Mouse (Mus musculus): Measurements from ENCODE around the gene Wscd2.

Wscd2 gene

GRCm38 (mm10) chr5:113517387-113517786 is 27.3 kb downstream of the Wscd2 start:
- H3K9me3 ChIP-seq (ENCODE audit: low read length), result no peaks in the 10 kb centered on the region
- no peak for TF ChIP-seq POU5F1 (IDR thresholded peaks at IDR 0.05; ENCODE audit: borderline replicate concordance, low read length)
- no peak for TF ChIP-seq NANOG (IDR thresholded peaks at IDR 0.05; ENCODE audit: borderline replicate concordance, low read length)
- TF ChIP-seq CTCF (conservative IDR thresholded peaks at IDR 0.05; ENCODE audit: low read length), result no peak
- H3K4me1 ChIP-seq (replicated peaks; ENCODE audit: low read depth, low read length), result peaks cover 43% of the 10 kb centered on the region
- peaks cover 13% of the 10 kb centered on the region; the same call in 1 of the 2 replicates for H3K27me3 ChIP-seq (ENCODE audit: insufficient read depth, low read length)
- H3K36me3 ChIP-seq (ENCODE audit: insufficient read depth, low read length), result no peaks in the 10 kb centered on the region
- H3K4me3 ChIP-seq (replicated peaks; ENCODE audit: low read length), result no peak overlapping the region

- TF ChIP-seq NANOG (IDR thresholded peaks at IDR 0.05; ENCODE audit: borderline replicate concordance, low read length) (no peak), CTCF (conservative IDR thresholded peaks at IDR 0.05; ENCODE audit: low read length) (no peak), POU5F1 (IDR thresholded peaks at IDR 0.05; ENCODE audit: borderline replicate concordance, low read length) (no peak)
- no peak overlapping the region for H3K4me3 ChIP-seq (replicated peaks; ENCODE audit: low read length)
These were observed 30.9 kb downstream of the Wscd2 start for GRCm38 (mm10) chr5:113521037-113521436.

GRCm38 (mm10) chr5:113538826-113539225 is 48.7 kb downstream of the Wscd2 start:
- peaks cover 11% of the 10 kb centered on the region; the same call in 1 of the 2 replicates for H3K9me3 ChIP-seq (ENCODE audit: low read length)
- no peaks in the 10 kb centered on the region for H3K36me3 ChIP-seq (ENCODE audit: insufficient read depth, low read length)
- peaks cover 9% of the 10 kb centered on the region; the same call in 1 of the 2 replicates for H3K27me3 ChIP-seq (ENCODE audit: insufficient read depth, low read length)
- peaks cover 42% of the 10 kb centered on the region for H3K4me1 ChIP-seq (replicated peaks; ENCODE audit: low read depth, low read length)
- H3K4me3 ChIP-seq (replicated peaks; ENCODE audit: low read length), result no peak overlapping the region
- TF ChIP-seq NANOG (IDR thresholded peaks at IDR 0.05; ENCODE audit: borderline replicate concordance, low read length) (no peak), CTCF (conservative IDR thresholded peaks at IDR 0.05; ENCODE audit: low read length) (no peak), POU5F1 (IDR thresholded peaks at IDR 0.05; ENCODE audit: borderline replicate concordance, low read length) (no peak)

More at GRCm38 (mm10) chr5:113521037-113521436, 30.9 kb downstream of the Wscd2 start:
- H3K9me3 ChIP-seq (ENCODE audit: low read length), result no peaks in the 10 kb centered on the region
- no peaks in the 10 kb centered on the region for H3K36me3 ChIP-seq (ENCODE audit: insufficient read depth, low read length)
- peaks cover 16% of the 10 kb centered on the region for H3K4me1 ChIP-seq (replicated peaks; ENCODE audit: low read depth, low read length)
- peaks cover 9% of the 10 kb centered on the region; the same call in 1 of the 2 replicates for H3K27me3 ChIP-seq (ENCODE audit: insufficient read depth, low read length)

GRCm38 (mm10) chr5:113539438-113539837 is 49.3 kb downstream of the Wscd2 start:
- H3K4me3 ChIP-seq (replicated peaks; ENCODE audit: low read length), result no peak overlapping the region

DNA sequence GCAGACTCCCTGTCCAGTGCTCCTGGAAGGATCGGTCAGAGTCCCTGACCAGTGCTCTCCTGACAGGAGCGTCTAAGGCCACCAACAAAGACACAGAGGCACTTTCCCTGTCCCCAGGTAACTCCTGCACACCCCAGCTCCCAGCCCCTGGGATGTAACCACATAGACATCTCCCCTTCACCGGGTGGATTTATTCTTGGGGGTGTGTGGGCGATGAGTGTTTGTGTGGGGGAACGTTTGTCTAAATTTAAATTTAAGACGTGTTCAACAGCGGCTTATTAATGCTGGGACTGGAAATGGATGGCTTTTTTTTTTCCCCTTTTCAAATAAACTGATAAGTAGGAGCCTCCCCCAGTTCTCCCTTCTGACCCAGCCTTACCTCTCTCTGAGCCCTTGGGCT is 49.7 kb downstream of the Wscd2 start:
- Histone ChIP-seq H3K36me3 (ENCODE audit: insufficient read depth, low read length) (no peaks in the 10 kb centered on the region), H3K27me3 (ENCODE audit: insufficient read depth, low read length) (peaks cover 15% of the 10 kb centered on the region), H3K9me3 (ENCODE audit: low read length) (peaks cover 11% of the 10 kb centered on the region; the same call in 1 of the 2 replicates), H3K4me1 (replicated peaks; ENCODE audit: low read depth, low read length) (peaks cover 42% of the 10 kb centered on the region), H3K4me3 (replicated peaks; ENCODE audit: low read length) (no peak overlapping the region)
- TF ChIP-seq CTCF (conservative IDR thresholded peaks at IDR 0.05; ENCODE audit: low read length) (no peak), NANOG (IDR thresholded peaks at IDR 0.05; ENCODE audit: borderline replicate concordance, low read length) (no peak), POU5F1 (IDR thresholded peaks at IDR 0.05; ENCODE audit: borderline replicate concordance, low read length) (no peak)

More at GRCm38 (mm10) chr5:113539438-113539837, 49.3 kb downstream of the Wscd2 start:
- peaks cover 42% of the 10 kb centered on the region for H3K4me1 ChIP-seq (replicated peaks; ENCODE audit: low read depth, low read length)
- peaks cover 11% of the 10 kb centered on the region for H3K27me3 ChIP-seq (ENCODE audit: insufficient read depth, low read length)
- H3K9me3 ChIP-seq (ENCODE audit: low read length), result peaks cover 11% of the 10 kb centered on the region; the same call in 1 of the 2 replicates
- TF ChIP-seq NANOG (IDR thresholded peaks at IDR 0.05; ENCODE audit: borderline replicate concordance, low read length) (no peak), CTCF (conservative IDR thresholded peaks at IDR 0.05; ENCODE audit: low read length) (no peak), POU5F1 (IDR thresholded peaks at IDR 0.05; ENCODE audit: borderline replicate concordance, low read length) (no peak)
- H3K36me3 ChIP-seq (ENCODE audit: insufficient read depth, low read length), result no peaks in the 10 kb centered on the region

- H3K4me1 ChIP-seq (replicated peaks; ENCODE audit: low read depth, low read length), result peaks cover 41% of the 10 kb centered on the region
These were observed 51.1 kb downstream of the Wscd2 start for GRCm38 (mm10) chr5:113541196-113541595.

GRCm38 (mm10) chr5:113542885-113543476 is 52.8 kb downstream of the Wscd2 start:
- Histone ChIP-seq H3K4me1 (replicated peaks; ENCODE audit: low read depth, low read length) (peaks cover 24% of the 10 kb centered on the region), H3K9me3 (ENCODE audit: low read length) (peaks cover 11% of the 10 kb centered on the region; the same call in 1 of the 2 replicates), H3K36me3 (ENCODE audit: insufficient read depth, low read length) (no peaks in the 10 kb centered on the region), H3K27me3 (ENCODE audit: insufficient read depth, low read length) (peaks cover 17% of the 10 kb centered on the region), H3K4me3 (replicated peaks; ENCODE audit: low read length) (no peak overlapping the region)
- TF ChIP-seq NANOG (IDR thresholded peaks at IDR 0.05; ENCODE audit: borderline replicate concordance, low read length), result no peak
- no peak for TF ChIP-seq CTCF (conservative IDR thresholded peaks at IDR 0.05; ENCODE audit: low read length)
- TF ChIP-seq POU5F1 (IDR thresholded peaks at IDR 0.05; ENCODE audit: borderline replicate concordance, low read length), result no peak

More at GRCm38 (mm10) chr5:113541196-113541595, 51.1 kb downstream of the Wscd2 start:
- TF ChIP-seq NANOG (IDR thresholded peaks at IDR 0.05; ENCODE audit: borderline replicate concordance, low read length), result no peak
- TF ChIP-seq CTCF (conservative IDR thresholded peaks at IDR 0.05; ENCODE audit: low read length), result no peak
- no peak for TF ChIP-seq POU5F1 (IDR thresholded peaks at IDR 0.05; ENCODE audit: borderline replicate concordance, low read length)
- peaks cover 17% of the 10 kb centered on the region for H3K27me3 ChIP-seq (ENCODE audit: insufficient read depth, low read length)
- H3K9me3 ChIP-seq (ENCODE audit: low read length), result peaks cover 11% of the 10 kb centered on the region; the same call in 1 of the 2 replicates
- H3K4me3 ChIP-seq (replicated peaks; ENCODE audit: low read length), result no peak overlapping the region
- no peaks in the 10 kb centered on the region for H3K36me3 ChIP-seq (ENCODE audit: insufficient read depth, low read length)

DNA sequence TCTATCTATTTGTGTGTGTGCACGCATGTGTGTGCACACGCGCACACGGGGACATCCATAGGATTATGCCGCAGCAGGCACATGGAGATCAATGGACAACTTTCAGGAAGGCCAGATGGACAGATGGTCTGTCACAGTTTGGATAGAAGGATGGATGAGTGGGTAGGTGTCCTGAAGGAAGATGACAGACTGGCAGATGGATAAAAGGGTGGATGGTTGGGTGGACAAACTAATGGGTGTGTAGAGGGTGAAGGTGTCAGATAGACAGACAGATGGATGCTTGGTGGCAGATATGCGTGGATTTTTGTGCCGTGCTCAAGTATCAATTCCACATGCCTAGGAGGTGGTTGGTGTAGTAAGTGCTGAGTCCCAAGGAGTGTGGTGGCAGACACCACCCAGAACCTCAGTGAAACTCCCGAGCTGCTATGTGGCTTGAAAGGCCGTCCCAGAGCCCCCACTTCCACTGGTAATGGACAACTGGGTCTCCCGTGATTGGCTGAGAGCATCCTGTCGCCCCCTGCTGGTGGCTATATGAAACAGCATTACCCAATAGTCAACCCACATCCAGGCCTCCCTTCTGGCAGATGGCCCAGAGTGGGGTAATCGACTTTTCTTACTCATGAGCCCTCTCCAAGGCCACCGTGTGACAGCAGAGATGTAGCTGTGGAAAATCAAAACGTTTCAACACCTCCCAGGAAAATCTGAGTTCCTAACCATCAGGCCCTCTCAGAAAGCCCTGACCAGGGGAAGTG is 58.0 kb downstream of the Wscd2 start:
- no peak overlapping the region for H3K4me3 ChIP-seq (replicated peaks; ENCODE audit: low read length)
- peaks cover 36% of the 10 kb centered on the region for H3K4me1 ChIP-seq (replicated peaks; ENCODE audit: low read depth, low read length)
- TF ChIP-seq CTCF (conservative IDR thresholded peaks at IDR 0.05; ENCODE audit: low read length), result peak; percentile 82
- no peak for TF ChIP-seq NANOG (IDR thresholded peaks at IDR 0.05; ENCODE audit: borderline replicate concordance, low read length)
- TF ChIP-seq POU5F1 (IDR thresholded peaks at IDR 0.05; ENCODE audit: borderline replicate concordance, low read length), result no peak
- peaks cover 26% of the 10 kb centered on the region for H3K27me3 ChIP-seq (ENCODE audit: insufficient read depth, low read length)
- no peaks in the 10 kb centered on the region for H3K9me3 ChIP-seq (ENCODE audit: low read length)
- H3K36me3 ChIP-seq (ENCODE audit: insufficient read depth, low read length), result no peaks in the 10 kb centered on the region
